Mouse (Mus musculus) embryonic facial prominence, embryonic 10.5 days (tissue): ENCODE measurements around the gene Hcrt. TPM values are rescaled to one million over a fixed set of nuclear protein-coding genes. Genes with fewer than 3 reads are reported as not detected.
A peak's percentile ranks its signal among the peaks of the same experiment; 100 is the strongest.

ENCODE experiments used
- DNase-seq: peaks from one replicate; pipeline ENCODE4 v3.0.0-alpha.2; 2017; ENCODE audit warnings: low spot score
- H3K27ac ChIP-seq: fragments of 300-500 bp; sonication (generic); replicated peaks from 2 replicates; pipeline ENCODE4 v1.5.1; 2016; ENCODE audit warnings: mild to moderate bottlenecking
- H3K27me3 ChIP-seq: fragments of 300-500 bp; sonication (generic); replicated peaks from 2 replicates; pipeline ENCODE4 v1.6.1; 2016; ENCODE audit warnings: low read depth, mild to moderate bottlenecking; ENCODE audit not compliant: poor library complexity, severe bottlenecking
- H3K36me3 ChIP-seq: fragments of 300-500 bp; sonication (generic); replicated peaks from 2 replicates; pipeline ENCODE4 v1.6.1; 2016; ENCODE audit warnings: mild to moderate bottlenecking, moderate library complexity
- H3K4me1 ChIP-seq: fragments of 300-500 bp; sonication (generic); 2 replicates; pipeline ENCODE4 v1.6.1; 2016
- H3K4me3 ChIP-seq: fragments of 300-500 bp; sonication (generic); 2 replicates; pipeline ENCODE4 v1.5.1; 2016; ENCODE audit warnings: mild to moderate bottlenecking, moderate library complexity
- H3K9me3 ChIP-seq: fragments of 300-500 bp; sonication (generic); 2 replicates; pipeline ENCODE4 v1.6.1; 2016; ENCODE audit warnings: mild to moderate bottlenecking
- WGBS: fragments of 180-500 bp; shearing (Covaris S2); methylation state at CpG from one replicate; pipeline ENCODE4 v1.1.7; 2016; 5-methylcytosine and 5-hydroxymethylcytosine counted together
- polyA plus RNA-seq: library from polyadenylated mRNA; unstranded; fragments of >200 nt; fragmentation: Nextera tagmentation; extraction: Ambion mirVana; gene quantifications from 2 replicates; pipeline ENCODE4 v1.2.1, GENCODE M21; 2016

The Hcrt gene
- polyA plus RNA-seq, 1 experiment from 2014 or later = not detected

- no peak for DNase-seq
- Histone ChIP-seq H3K36me3 (peaks cover 26% of the 10 kb centered on the region), H3K4me3 (no peak overlapping the region), H3K27me3 (no peaks in the 10 kb centered on the region), H3K4me1 (peaks cover 31% of the 10 kb centered on the region), H3K9me3 (no peaks in the 10 kb centered on the region), H3K27ac (no peak overlapping the region)
- WGBS = 93% methylated on average over 2 of the region's 2 CpGs
Observed at GRCm38 (mm10) chr11:100785774-100786173, 23.0 kb upstream of the Hcrt start.

GRCm38 (mm10) chr11:100784286-100784685, 21.6 kb upstream of the Hcrt start:
- no peak overlapping the region for H3K4me3 ChIP-seq
- H3K36me3 ChIP-seq = peaks cover 27% of the 10 kb centered on the region
- 86% methylated on average over 8 of the region's 8 CpGs for WGBS
- H3K27me3 ChIP-seq = no peaks in the 10 kb centered on the region
- no peak overlapping the region for H3K27ac ChIP-seq
- H3K4me1 ChIP-seq = peaks cover 26% of the 10 kb centered on the region
- no peaks in the 10 kb centered on the region for H3K9me3 ChIP-seq
- DNase-seq = no peak

- peaks cover 15% of the 10 kb centered on the region for H3K4me1 ChIP-seq
- H3K36me3 ChIP-seq = peaks cover 31% of the 10 kb centered on the region
- H3K27ac ChIP-seq = no peak overlapping the region
- no peaks in the 10 kb centered on the region for H3K9me3 ChIP-seq
- no peak overlapping the region for H3K4me3 ChIP-seq
- H3K27me3 ChIP-seq = no peaks in the 10 kb centered on the region
- 88% methylated on average over 13 of the region's 13 CpGs for WGBS
- DNase-seq = no peak
Observed at GRCm38 (mm10) chr11:100782568-100782967, 19.8 kb upstream of the Hcrt start.

- WGBS = 84% methylated on average over 15 of the region's 15 CpGs
- no peak for DNase-seq
- H3K4me3 ChIP-seq = no peak overlapping the region
- no peak overlapping the region for H3K27ac ChIP-seq
- no peaks in the 10 kb centered on the region for H3K9me3 ChIP-seq
- peaks cover 9% of the 10 kb centered on the region for H3K4me1 ChIP-seq
- H3K36me3 ChIP-seq = peaks cover 31% of the 10 kb centered on the region
- H3K27me3 ChIP-seq = no peaks in the 10 kb centered on the region
Observed at GRCm38 (mm10) chr11:100781763-100782475, 19.2 kb upstream of the Hcrt start.

DNA sequence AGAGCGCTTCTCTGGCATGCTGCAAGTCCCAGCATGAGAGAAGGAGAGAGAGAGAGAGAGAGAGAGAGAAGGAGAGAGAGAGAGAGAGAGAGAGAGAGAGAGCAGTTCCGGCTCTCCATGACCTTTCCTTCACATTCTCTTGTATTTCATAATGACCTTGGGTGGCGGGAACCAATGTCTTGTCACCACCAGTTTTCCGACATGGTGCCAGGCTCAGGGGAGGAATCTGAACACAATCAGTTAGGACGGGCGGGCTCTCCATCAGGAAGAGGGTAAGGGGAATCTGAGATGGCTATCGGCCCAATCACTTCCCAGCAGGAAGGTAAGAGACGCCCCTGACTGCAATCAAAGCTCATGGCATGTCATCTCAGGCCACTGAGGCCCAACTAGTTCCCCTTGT, 17.5 kb upstream of the Hcrt start:
- H3K9me3 ChIP-seq = no peaks in the 10 kb centered on the region
- H3K4me3 ChIP-seq = no peak overlapping the region
- H3K27me3 ChIP-seq = no peaks in the 10 kb centered on the region
- DNase-seq = no peak
- peaks cover 31% of the 10 kb centered on the region for H3K36me3 ChIP-seq
- 77% methylated on average over 8 of the region's 8 CpGs for WGBS
- H3K27ac ChIP-seq = no peak overlapping the region
- H3K4me1 ChIP-seq = no peaks in the 10 kb centered on the region; the same call in 1 of the 2 replicates

- Histone ChIP-seq H3K4me1 (no peaks in the 10 kb centered on the region; the same call in 1 of the 2 replicates), H3K9me3 (no peaks in the 10 kb centered on the region), H3K27me3 (no peaks in the 10 kb centered on the region), H3K4me3 (no peak overlapping the region), H3K36me3 (peaks cover 24% of the 10 kb centered on the region), H3K27ac (no peak overlapping the region)
- WGBS = 73% methylated on average over 3 of the region's 3 CpGs
- DNase-seq = no peak
Observed at GRCm38 (mm10) chr11:100778069-100778468, 15.3 kb upstream of the Hcrt start.

DNA sequence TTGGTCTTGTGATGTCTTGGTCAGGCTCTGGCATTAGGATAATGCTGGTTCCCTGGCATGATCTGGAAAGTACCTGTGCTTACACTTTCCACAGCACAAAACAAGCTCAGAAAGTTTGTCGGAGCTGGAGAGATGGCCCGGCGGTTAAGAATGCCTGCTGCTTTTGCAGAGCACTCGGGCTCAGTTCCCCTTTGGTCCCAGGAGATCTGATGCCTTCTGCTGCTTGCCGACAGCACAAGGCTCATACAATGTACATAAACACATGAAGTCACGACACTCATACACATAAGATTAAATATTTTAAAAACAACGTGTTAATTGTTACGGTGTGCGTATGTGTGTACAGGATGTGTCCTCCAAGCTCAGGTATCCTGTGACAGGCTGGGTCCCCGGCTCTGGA, 13.2 kb upstream of the Hcrt start:
- H3K9me3 ChIP-seq = no peaks in the 10 kb centered on the region
- 84% methylated on average over 10 of the region's 10 CpGs for WGBS
- H3K27ac ChIP-seq = no peak overlapping the region
- DNase-seq = no peak
- H3K4me3 ChIP-seq = no peak overlapping the region
- H3K36me3 ChIP-seq = peaks cover 11% of the 10 kb centered on the region; the same call in 1 of the 2 replicates
- H3K27me3 ChIP-seq = no peaks in the 10 kb centered on the region
- peaks cover 3% of the 10 kb centered on the region; the same call in 1 of the 2 replicates for H3K4me1 ChIP-seq

DNA sequence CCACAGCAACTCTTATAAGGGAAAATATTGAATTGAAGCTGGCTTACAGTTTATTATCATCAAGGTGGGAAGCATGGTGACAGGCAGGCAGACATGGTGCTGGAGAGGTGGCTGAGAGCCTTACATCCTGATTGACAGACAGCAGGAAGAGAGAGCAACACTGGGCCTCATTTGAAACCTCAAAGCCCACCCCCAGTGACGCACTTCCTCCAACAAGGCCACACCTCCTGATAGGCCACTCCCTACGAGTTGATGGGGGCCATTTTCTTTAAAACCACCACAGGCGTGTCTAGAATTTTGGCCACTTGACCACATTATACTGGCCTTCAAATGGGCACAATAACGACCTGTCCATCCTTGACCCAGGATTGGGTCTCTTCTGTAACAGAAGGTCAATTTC, 11.5 kb upstream of the Hcrt start:
- Histone ChIP-seq H3K36me3 (peaks cover 4% of the 10 kb centered on the region; the same call in 1 of the 2 replicates), H3K27ac (no peak overlapping the region), H3K4me1 (peaks cover 17% of the 10 kb centered on the region), H3K27me3 (no peaks in the 10 kb centered on the region), H3K9me3 (no peaks in the 10 kb centered on the region), H3K4me3 (no peak overlapping the region)
- DNase-seq = no peak
- WGBS = 76% methylated on average over 4 of the region's 4 CpGs

- Histone ChIP-seq H3K27ac (peak within 1 kb of the TSS; percentile 69), H3K9me3 (no peaks in the 10 kb centered on the region)
- WGBS = 21% methylated on average over 17 of the region's 17 CpGs
Observed at GRCm38 (mm10) chr11:100770646-100771408, 8.1 kb upstream of the Hcrt start, which contains the start of gene Ghdc. Gene Ghdc (minus strand): TSS chr11:100770957.

DNA sequence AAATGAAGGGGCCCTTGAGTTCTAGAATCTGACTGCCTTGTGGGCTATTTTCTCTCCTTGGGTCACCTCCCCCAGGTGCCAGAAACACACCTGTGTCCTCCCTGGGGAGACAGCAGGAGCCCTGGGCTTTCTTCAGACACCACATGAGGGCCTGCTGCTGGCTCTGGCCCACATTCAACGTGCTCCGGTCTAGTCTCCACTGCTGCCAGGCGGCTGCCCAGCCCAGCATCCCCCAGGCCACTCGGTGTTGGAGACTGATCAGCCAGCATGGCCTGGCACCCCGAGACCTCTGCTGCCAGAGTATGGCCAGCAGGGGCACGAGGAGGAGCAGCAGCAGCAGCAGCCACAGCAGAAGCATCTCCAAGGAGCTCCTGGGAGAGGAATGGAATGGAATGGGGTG, 7.2 kb upstream of the Hcrt start:
- no peak for DNase-seq
- WGBS = 58% methylated on average over 6 of the region's 6 CpGs
- no peaks in the 10 kb centered on the region for H3K36me3 ChIP-seq
- H3K9me3 ChIP-seq = no peaks in the 10 kb centered on the region
- peaks cover 19% of the 10 kb centered on the region for H3K4me1 ChIP-seq
- H3K4me3 ChIP-seq = peak overlapping the region; percentile 65
- no peaks in the 10 kb centered on the region; the same call in 1 of the 2 replicates for H3K27me3 ChIP-seq
- no peak overlapping the region for H3K27ac ChIP-seq

More at GRCm38 (mm10) chr11:100770646-100771408, 8.1 kb upstream of the Hcrt start, which contains the start of gene Ghdc:
- DNase-seq = peak; percentile 74
- no peaks in the 10 kb centered on the region for H3K27me3 ChIP-seq
- no peaks in the 10 kb centered on the region for H3K36me3 ChIP-seq
- peaks cover 19% of the 10 kb centered on the region for H3K4me1 ChIP-seq
- peak within 1 kb of the TSS; percentile 65 for H3K4me3 ChIP-seq

DNA sequence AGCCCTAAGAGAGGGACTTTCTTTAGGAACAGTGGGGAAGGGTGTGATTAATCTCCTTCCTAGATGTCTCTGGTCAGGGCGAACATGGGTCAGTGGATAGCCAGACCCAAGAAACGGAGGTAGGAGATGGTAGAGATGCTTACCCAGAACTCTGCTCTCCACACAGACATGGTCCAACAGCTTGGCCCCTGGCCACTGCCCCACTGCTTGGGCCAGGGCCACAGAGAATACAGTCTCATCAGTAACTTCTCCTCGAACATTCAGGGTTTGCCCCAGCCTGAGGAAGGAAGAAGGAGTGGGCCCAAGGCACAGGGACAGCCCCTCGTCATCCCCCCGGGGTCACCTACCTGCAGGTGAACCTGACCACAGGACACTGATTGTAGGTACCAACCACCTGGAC, 5.1 kb upstream of the Hcrt start:
- DNase-seq = no peak
- no peaks in the 10 kb centered on the region for H3K9me3 ChIP-seq
- 90% methylated on average over 5 of the region's 5 CpGs for WGBS

DNA sequence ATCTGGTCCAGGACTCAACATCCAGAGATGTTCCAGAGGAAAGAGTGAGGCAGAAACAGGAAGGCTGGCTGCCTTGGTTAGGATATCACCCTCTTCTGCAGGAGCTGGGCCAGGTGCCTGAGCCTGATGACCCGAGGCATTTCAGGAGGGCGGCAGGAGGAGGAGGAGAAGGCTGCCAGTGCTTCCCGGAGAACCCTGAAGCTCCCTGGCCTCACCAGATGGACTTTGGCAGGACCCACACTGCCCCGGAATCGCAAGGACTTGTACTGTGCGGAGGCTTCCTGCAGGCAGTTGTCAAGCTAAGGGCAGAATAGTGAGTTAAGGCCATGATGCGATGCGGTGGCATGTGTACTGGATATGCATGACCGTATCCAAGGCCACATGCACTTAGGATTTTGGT, 4.0 kb upstream of the Hcrt start:
- peaks cover 18% of the 10 kb centered on the region for H3K27me3 ChIP-seq
- H3K36me3 ChIP-seq = no peaks in the 10 kb centered on the region
- H3K4me1 ChIP-seq = peaks cover 23% of the 10 kb centered on the region
- no peak overlapping the region for H3K27ac ChIP-seq
- no peaks in the 10 kb centered on the region for H3K9me3 ChIP-seq
- no peak overlapping the region for H3K4me3 ChIP-seq
- WGBS = 77% methylated on average over 9 of the region's 9 CpGs
- DNase-seq = no peak

More for the DNA sequence above, 5.1 kb upstream of the Hcrt start:
- H3K27me3 ChIP-seq = peaks cover 7% of the 10 kb centered on the region
- H3K27ac ChIP-seq = no peak overlapping the region
- no peak overlapping the region for H3K4me3 ChIP-seq
- no peaks in the 10 kb centered on the region for H3K36me3 ChIP-seq
- peaks cover 19% of the 10 kb centered on the region for H3K4me1 ChIP-seq
